21 mouse cellular contexts compared by ENCODE assay signal in genomic region chr3:142316138-142316740, GRCm38 (mm10).
DNase-seq lines count a peak whose midpoint lies in the region; ATAC-seq and TF ChIP-seq lines count a peak whose summit lies in the region.
"Had no signal": no experiment of that assay in that cellular context is flagged by ENCODE, and none has a peak within 500 bp of the region (broad histone marks: within the 10 kb centered on the region; RNA-seq: fewer than 3 reads in every experiment).

No protein-coding gene starts in this region.

- no peak overlapping the region for H3K4me3 ChIP-seq in heart, embryonic 12.5 days
- no peak overlapping the region for H3K4me3 ChIP-seq in kidney, embryonic 15.5 days (replicated peaks)
- no peak overlapping the region for H3K4me3 ChIP-seq in embryonic fibroblast, embryonic 13.5 days (ENCODE audit: insufficient read depth, low read length)
- H3K4me3 ChIP-seq: embryonic facial prominence, embryonic 13.5 days; midbrain, embryonic 15.5 days; neural tube, embryonic 12.5 days had no signal

- no peak for TF ChIP-seq CTCF in embryonic fibroblast, embryonic 13.5 days (IDR thresholded peaks at IDR 0.05; ENCODE audit: borderline replicate concordance, insufficient read depth, low read length)

- TF ChIP-seq POLR2A in embryonic fibroblast, embryonic 13.5 days (IDR thresholded peaks at IDR 0.05; ENCODE audit: low read depth, low read length), result no peak

- 78% methylated on average over 2 of the region's 2 CpGs for WGBS in heart, embryonic 12.5 days
- WGBS in kidney, embryonic 15.5 days, result 35% methylated on average over 2 of the region's 2 CpGs

- no peak for ATAC-seq in heart, embryonic 12.5 days (ENCODE audit: insufficient number of reproducible peaks, low FRiP score)
- peak; percentile 90 for ATAC-seq in kidney, embryonic 15.5 days (replicated peaks; ENCODE audit: low FRiP score)
- no peak for ATAC-seq in erythroblast, adult 5-6 weeks (replicated peaks; ENCODE audit: low FRiP score, poor library complexity, severe bottlenecking)
- ATAC-seq in inflammation-experienced regulatory T-cells, adult 6 months, result no peak
- ATAC-seq: intestine, embryonic 16.5 days; midbrain, embryonic 15.5 days had no signal

- peaks cover 4% of the 10 kb centered on the region for H3K36me3 ChIP-seq in heart, embryonic 12.5 days
- 0 out of 2 replicates have a peak, but pooled peaks cover 4% of the 10 kb centered on the region for H3K36me3 ChIP-seq in kidney, embryonic 15.5 days
- H3K36me3 ChIP-seq: embryonic facial prominence, embryonic 13.5 days; midbrain, embryonic 15.5 days; neural tube, embryonic 12.5 days had no signal

- DNase-seq in heart, adult 9 months (ENCODE audit: low spot score in 2 of 2), result no peak
- no peak for DNase-seq in kidney, postnatal 36 days
- peak; percentile 39 for DNase-seq in 3T3-L1 (ENCODE audit: low read depth, low spot score)
- DNase-seq: B cell, adult 2 months; cerebellum, adult 9-11 months; gastrocnemius, postnatal 10 days; heart, postnatal 36 days; liver; lung, adult 2 months; lung, postnatal 4 days; spleen, adult 18-20 months; thymus, adult 2 months had no signal

- H3K27ac ChIP-seq in heart, embryonic 12.5 days (ENCODE audit: poor library complexity, severe bottlenecking), result 0 out of 2 replicates have a peak overlapping the region, but pooled peaks have one; percentile 9
- H3K27ac ChIP-seq in kidney, embryonic 15.5 days, result peak overlapping the region; percentile 18; the same call in 1 of the 2 replicates
- peak overlapping the region; percentile 16; the same call in 1 of the 2 replicates for H3K27ac ChIP-seq in embryonic fibroblast, embryonic 13.5 days (ENCODE audit: insufficient read depth, low read length)
- H3K27ac ChIP-seq: embryonic facial prominence, embryonic 13.5 days; midbrain, embryonic 15.5 days; neural tube, embryonic 12.5 days had no signal

- no peak overlapping the region for H3K4me2 ChIP-seq in heart, embryonic 12.5 days
- H3K4me2 ChIP-seq in kidney, embryonic 15.5 days, result no peak overlapping the region
- H3K4me2 ChIP-seq: embryonic facial prominence, embryonic 13.5 days; midbrain, embryonic 15.5 days; neural tube, embryonic 12.5 days had no signal

- peaks cover 23% of the 10 kb centered on the region for H3K4me1 ChIP-seq in heart, embryonic 12.5 days (replicated peaks)
- peaks cover 5% of the 10 kb centered on the region; the same call in 1 of the 2 replicates for H3K4me1 ChIP-seq in kidney, embryonic 15.5 days
- H3K4me1 ChIP-seq in embryonic fibroblast, embryonic 13.5 days (ENCODE audit: control insufficient read depth, insufficient read depth, low read length), result peaks cover 7% of the 10 kb centered on the region
- H3K4me1 ChIP-seq: midbrain, embryonic 15.5 days; neural tube, embryonic 12.5 days had no signal

- no peaks in the 10 kb centered on the region for H3K27me3 ChIP-seq in heart, embryonic 12.5 days (replicated peaks)
- no peaks in the 10 kb centered on the region for H3K27me3 ChIP-seq in kidney, embryonic 15.5 days
- H3K27me3 ChIP-seq: embryonic facial prominence, embryonic 13.5 days; midbrain, embryonic 15.5 days; neural tube, embryonic 12.5 days had no signal

- no peaks in the 10 kb centered on the region for H3K9me3 ChIP-seq in heart, embryonic 12.5 days (replicated peaks)
- no peaks in the 10 kb centered on the region for H3K9me3 ChIP-seq in kidney, embryonic 15.5 days (replicated peaks)
- H3K9me3 ChIP-seq: embryonic facial prominence, embryonic 13.5 days; midbrain, embryonic 15.5 days; neural tube, embryonic 12.5 days had no signal

- no peak overlapping the region for H3K9ac ChIP-seq in heart, embryonic 12.5 days
- H3K9ac ChIP-seq in kidney, embryonic 15.5 days, result no peak overlapping the region
- H3K9ac ChIP-seq: embryonic facial prominence, embryonic 13.5 days; midbrain, embryonic 15.5 days; neural tube, embryonic 12.5 days had no signal
